Mouse (Mus musculus) embryonic facial prominence, embryonic 11.5 days (tissue): Measurements from ENCODE around the gene Mrpl11. TPM values are rescaled to one million over a fixed set of nuclear protein-coding genes. Genes with fewer than 3 reads are reported as not detected.

Source experiments
- ATAC-seq: fragments of 200-750 bp; cut with Nextera tagmentation; replicated peaks from 2 replicates; pipeline ENCODE4 v1.8.0; 2017; ENCODE audit warnings: low read depth; ENCODE audit not compliant: insufficient number of reproducible peaks, low FRiP score, low TSS enrichment
- DNase-seq: peaks from one replicate; pipeline ENCODE4 v3.0.0-alpha.2; 2015; ENCODE audit warnings: low spot score
- H3K27ac ChIP-seq: fragments of 300-500 bp; sonication (generic); replicated peaks from 2 replicates; pipeline ENCODE4 v1.5.1; 2014; ENCODE audit warnings: mild to moderate bottlenecking, low read depth, low read length, control low read depth
- H3K27me3 ChIP-seq: fragments of 300-500 bp; sonication (generic); 2 replicates; pipeline ENCODE4 v1.6.1; 2014; ENCODE audit warnings: mild to moderate bottlenecking, low read length, moderate library complexity, mixed read lengths; ENCODE audit not compliant: control insufficient read depth, insufficient read depth
- H3K36me3 ChIP-seq: fragments of 300-500 bp; sonication (generic); replicated peaks from 2 replicates; pipeline ENCODE4 v1.6.1; 2014; ENCODE audit warnings: low read depth, mild to moderate bottlenecking, low read length, moderate library complexity, mixed read lengths; ENCODE audit not compliant: control insufficient read depth, insufficient read depth
- H3K4me1 ChIP-seq: fragments of 300-500 bp; sonication (generic); 2 replicates; pipeline ENCODE4 v1.6.1; 2014; ENCODE audit warnings: low read length, mixed read lengths; ENCODE audit not compliant: control insufficient read depth, insufficient read depth
- H3K4me2 ChIP-seq: fragments of 300-500 bp; sonication (generic); 2 replicates; pipeline ENCODE4 v1.6.1; 2014; ENCODE audit warnings: low read depth, mild to moderate bottlenecking, control low read depth, low read length, moderate library complexity
- H3K4me3 ChIP-seq: fragments of 300-500 bp; sonication (generic); 2 replicates; pipeline ENCODE4 v1.5.1; 2014; ENCODE audit warnings: low read depth, low read length, control low read depth
- H3K9ac ChIP-seq: fragments of 300-500 bp; sonication (generic); replicated peaks from 2 replicates; pipeline ENCODE4 v1.6.1; 2014; ENCODE audit warnings: mild to moderate bottlenecking, control low read depth, low read length
- H3K9me3 ChIP-seq: fragments of 300-500 bp; sonication (generic); replicated peaks from 2 replicates; pipeline ENCODE4 v1.6.1; 2016; ENCODE audit warnings: mild to moderate bottlenecking, low read length, inconsistent platforms, mixed read lengths; ENCODE audit not compliant: control insufficient read depth
- WGBS: fragments of 180-500 bp; shearing (Covaris S2); extraction: QIAGEN DNeasy Blood & Tissue Kit; methylation state at CpG from one replicate; pipeline ENCODE4 v1.1.7; 2014; 5-methylcytosine and 5-hydroxymethylcytosine counted together
- polyA plus RNA-seq: library from polyadenylated mRNA; unstranded; fragments of >200 nt; fragmentation: Nextera tagmentation; extraction: Ambion mirVana; gene quantifications from 2 replicates; pipeline ENCODE4 v1.2.1, GENCODE M21; 2014

The Mrpl11 gene
- polyA plus RNA-seq, 1 experiment from 2014 or later: 164 TPM

DNA sequence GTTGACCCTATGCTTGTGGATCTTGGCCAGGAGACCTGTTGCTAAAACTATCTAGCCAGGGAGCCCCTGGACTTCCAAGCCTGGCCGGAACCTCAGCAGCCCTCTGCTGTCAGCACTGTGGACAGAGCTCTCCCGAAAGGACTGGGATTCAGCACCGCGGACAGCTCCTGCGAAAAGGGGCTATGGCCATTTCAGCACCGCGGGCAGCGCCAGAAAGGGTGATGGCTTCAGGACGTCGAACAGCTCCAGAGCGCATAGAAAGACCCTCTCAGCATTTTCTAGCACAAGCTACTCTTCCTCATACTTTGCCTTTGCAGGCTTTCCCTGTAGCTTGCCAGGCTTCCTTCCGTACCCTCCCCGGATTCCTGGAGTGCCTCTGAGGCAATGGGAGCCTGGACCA lies 27.1 kb downstream of the Mrpl11 start:
- no peak for ATAC-seq
- Histone ChIP-seq H3K27ac (no peak overlapping the region), H3K9ac (no peak overlapping the region), H3K9me3 (no peaks in the 10 kb centered on the region), H3K36me3 (no peaks in the 10 kb centered on the region), H3K4me3 (no peak overlapping the region), H3K27me3 (peaks cover 36% of the 10 kb centered on the region), H3K4me1 (no peaks in the 10 kb centered on the region), H3K4me2 (no peak overlapping the region)
- WGBS: 4% methylated on average over 13 of the region's 13 CpGs
- DNase-seq: peak; percentile 97

DNA sequence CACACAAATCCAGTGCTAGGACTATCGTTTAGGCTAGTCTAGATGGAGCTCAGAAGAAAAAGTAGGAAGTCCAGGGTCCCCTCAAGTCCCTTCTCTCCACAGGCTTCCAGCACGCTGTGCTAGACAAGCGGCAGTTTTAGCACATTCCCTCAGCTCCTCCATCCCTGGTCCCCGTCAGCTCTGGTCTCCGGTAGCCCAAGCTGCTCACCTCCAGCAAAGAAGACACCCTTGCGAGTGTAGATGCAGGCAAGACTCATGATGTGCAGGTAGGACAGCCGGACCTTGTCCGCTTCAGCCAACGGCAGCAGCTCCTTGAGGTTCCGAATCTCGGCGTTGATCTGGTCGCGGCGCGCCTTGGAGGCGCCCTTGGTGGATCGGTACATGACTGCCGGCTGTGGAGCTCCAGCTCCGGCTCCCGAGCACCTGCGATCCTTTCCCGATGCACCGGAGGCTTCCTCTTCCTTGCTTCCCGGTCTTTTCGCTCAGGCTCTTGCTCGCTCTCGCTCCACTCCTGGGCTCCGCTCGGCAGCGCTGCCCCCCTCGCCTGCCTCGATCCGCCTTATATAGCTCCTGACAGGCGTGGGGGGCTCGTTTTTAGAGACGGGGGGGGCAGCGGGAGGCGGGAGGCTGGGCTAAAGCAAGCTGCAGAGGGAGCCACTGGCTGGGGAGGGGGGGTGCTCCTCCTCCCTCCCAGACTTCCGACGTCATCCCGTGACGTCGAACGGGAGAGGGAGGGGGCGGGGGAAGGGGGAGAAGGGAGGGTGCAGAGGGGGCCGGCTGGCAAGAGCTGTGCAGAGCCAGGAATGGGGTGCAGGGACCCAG lies 27.7 kb downstream of the Mrpl11 start:
- Histone ChIP-seq H3K9me3 (no peaks in the 10 kb centered on the region), H3K4me1 (no peaks in the 10 kb centered on the region), H3K27me3 (peaks cover 34% of the 10 kb centered on the region), H3K9ac (no peak overlapping the region), H3K4me3 (no peak overlapping the region), H3K36me3 (no peaks in the 10 kb centered on the region), H3K4me2 (no peak overlapping the region), H3K27ac (no peak overlapping the region)
- ATAC-seq (no peak), DNase-seq (no peak)
- WGBS: 17% methylated on average over 45 of the region's 47 CpGs

DNA sequence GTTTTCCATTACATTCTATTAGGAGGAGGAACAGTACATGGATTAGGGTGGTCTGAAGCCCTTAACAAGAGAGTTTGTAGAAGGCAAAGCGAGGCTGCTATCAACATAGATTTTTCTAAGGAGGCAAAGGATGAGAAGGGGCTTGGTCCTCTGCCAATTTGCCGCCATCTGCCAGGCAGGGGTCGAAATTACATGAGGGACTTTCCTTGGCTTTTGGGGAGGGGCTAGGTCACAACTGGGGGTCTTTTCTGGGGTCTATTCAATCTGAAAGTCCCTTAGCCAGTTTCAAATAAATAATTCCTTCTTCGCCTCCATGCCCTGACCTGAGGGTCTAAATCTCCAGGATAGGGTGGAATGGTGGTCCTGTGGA lies 28.3 kb downstream of the Mrpl11 start, which contains the start of gene Npas4:
Gene Npas4, minus strand, starts transcription at position 61 of the 370 bp plus-strand sequence.
- H3K4me3 ChIP-seq: no peak within 1 kb of the TSS
- H3K36me3 ChIP-seq: no peaks in the 10 kb centered on the region
- no peak within 1 kb of the TSS for H3K27ac ChIP-seq
- H3K9ac ChIP-seq: no peak within 1 kb of the TSS
- 18% methylated on average over 4 of the region's 4 CpGs for WGBS
- ATAC-seq (no peak), DNase-seq (no peak)
- H3K27me3 ChIP-seq: peaks cover 30% of the 10 kb centered on the region
- H3K9me3 ChIP-seq: no peaks in the 10 kb centered on the region
- H3K4me2 ChIP-seq: no peak within 1 kb of the TSS
- H3K4me1 ChIP-seq: no peaks in the 10 kb centered on the region

DNA sequence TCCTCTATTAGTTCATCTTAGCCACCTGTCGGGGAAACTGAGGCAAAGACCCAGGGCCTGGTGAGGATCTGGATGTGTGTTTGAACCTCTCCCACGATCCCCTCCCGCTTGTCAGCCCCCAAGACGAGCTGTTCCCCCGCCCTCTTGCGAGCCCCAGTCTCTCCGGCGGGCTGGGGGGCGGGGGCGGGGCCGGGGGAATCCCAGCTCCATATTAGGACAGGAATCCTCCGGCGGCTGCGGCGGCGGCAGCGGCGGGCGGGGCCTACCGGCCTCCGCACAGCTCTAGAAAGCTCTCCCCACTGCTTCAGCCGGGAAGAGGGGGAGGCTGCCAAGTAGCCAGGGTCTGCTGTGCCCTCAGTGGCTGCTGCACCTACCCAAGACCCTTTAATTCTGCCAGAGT lies 28.8 kb downstream of the Mrpl11 start:
- Histone ChIP-seq H3K36me3 (no peaks in the 10 kb centered on the region), H3K4me1 (no peaks in the 10 kb centered on the region), H3K27ac (no peak overlapping the region), H3K4me3 (no peak overlapping the region), H3K9me3 (no peaks in the 10 kb centered on the region), H3K27me3 (peaks cover 30% of the 10 kb centered on the region), H3K4me2 (no peak overlapping the region), H3K9ac (no peak overlapping the region)
- ATAC-seq (no peak), DNase-seq (no peak)
- 2% methylated on average over 21 of the region's 22 CpGs for WGBS

DNA sequence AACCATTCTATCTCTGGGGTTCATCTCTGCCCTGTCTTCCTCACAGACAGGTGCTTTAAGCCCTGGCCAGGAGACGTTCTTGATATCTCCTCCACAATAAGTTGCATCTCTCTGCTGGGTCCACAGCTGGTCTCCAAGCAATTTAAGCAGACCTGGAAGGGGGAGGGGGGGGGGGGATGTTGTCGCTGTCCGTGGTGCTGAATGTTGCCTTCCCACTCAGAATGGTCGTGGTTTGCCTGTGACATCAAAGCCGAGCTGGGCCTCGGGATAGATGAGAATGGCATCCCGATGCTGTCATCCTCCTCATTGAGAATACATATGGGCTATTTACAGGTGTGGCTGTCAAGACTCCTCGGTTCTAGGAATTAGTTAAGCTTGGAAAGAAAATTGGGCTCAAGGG lies 30.4 kb downstream of the Mrpl11 start:
- Histone ChIP-seq H3K36me3 (no peaks in the 10 kb centered on the region), H3K27me3 (peaks cover 30% of the 10 kb centered on the region), H3K4me3 (no peak overlapping the region), H3K4me2 (no peak overlapping the region), H3K27ac (no peak overlapping the region), H3K9me3 (no peaks in the 10 kb centered on the region), H3K4me1 (no peaks in the 10 kb centered on the region), H3K9ac (no peak overlapping the region)
- WGBS: 21% methylated on average over 8 of the region's 8 CpGs
- ATAC-seq (no peak), DNase-seq (peak; percentile 66)

DNA sequence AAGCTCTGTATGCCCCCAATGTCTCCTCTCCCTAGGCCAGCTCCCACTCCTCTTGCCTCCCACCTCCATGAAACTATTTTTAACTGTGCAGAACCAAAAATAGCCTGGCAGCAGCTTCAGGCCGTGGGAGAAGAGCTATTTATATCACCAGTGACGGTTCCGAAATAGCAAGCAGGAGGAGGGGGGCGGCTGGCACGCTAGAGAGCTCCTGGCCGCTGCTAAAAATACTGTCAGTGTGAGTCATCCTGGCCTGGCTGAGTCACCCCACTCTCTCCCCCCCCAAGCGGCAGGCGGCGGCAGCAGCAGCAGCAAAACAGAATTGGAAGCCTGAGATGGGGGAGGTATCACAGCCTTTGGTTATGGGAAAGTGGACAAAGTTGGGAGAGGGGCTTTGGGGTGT lies 31.0 kb downstream of the Mrpl11 start:
- Histone ChIP-seq H3K27me3 (peaks cover 30% of the 10 kb centered on the region), H3K4me3 (no peak overlapping the region), H3K4me1 (no peaks in the 10 kb centered on the region), H3K36me3 (no peaks in the 10 kb centered on the region), H3K4me2 (no peak overlapping the region), H3K9ac (no peak overlapping the region), H3K27ac (no peak overlapping the region), H3K9me3 (no peaks in the 10 kb centered on the region)
- ATAC-seq (no peak), DNase-seq (no peak)
- WGBS: 9% methylated on average over 9 of the region's 9 CpGs

DNA sequence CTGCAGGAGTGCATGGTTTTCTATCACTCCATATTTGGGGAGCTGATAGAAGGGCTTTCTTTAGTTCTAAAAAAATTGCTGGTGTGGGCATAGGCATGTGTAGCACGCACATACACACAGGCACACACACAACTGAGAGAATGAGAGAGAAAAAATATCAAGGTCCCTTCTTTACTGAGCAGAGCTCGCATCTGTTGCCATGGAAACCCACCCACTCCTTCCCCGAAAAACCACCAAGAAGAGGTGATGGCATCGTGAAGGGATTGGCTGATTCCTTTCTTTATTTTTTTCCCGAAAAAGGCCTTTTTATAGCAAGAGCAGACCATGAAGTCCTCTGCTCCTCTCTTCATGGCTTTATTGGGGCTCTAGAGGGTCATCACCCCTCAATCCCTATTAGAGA lies 32.1 kb downstream of the Mrpl11 start:
- H3K4me2 ChIP-seq: no peak overlapping the region
- H3K36me3 ChIP-seq: no peaks in the 10 kb centered on the region
- WGBS: 60% methylated on average over 5 of the region's 5 CpGs
- H3K9me3 ChIP-seq: no peaks in the 10 kb centered on the region
- DNase-seq: no peak
- no peak for ATAC-seq
- no peak overlapping the region for H3K9ac ChIP-seq
- peaks cover 30% of the 10 kb centered on the region for H3K27me3 ChIP-seq
- H3K4me3 ChIP-seq: no peak overlapping the region
- no peak overlapping the region for H3K27ac ChIP-seq
- no peaks in the 10 kb centered on the region for H3K4me1 ChIP-seq

DNA sequence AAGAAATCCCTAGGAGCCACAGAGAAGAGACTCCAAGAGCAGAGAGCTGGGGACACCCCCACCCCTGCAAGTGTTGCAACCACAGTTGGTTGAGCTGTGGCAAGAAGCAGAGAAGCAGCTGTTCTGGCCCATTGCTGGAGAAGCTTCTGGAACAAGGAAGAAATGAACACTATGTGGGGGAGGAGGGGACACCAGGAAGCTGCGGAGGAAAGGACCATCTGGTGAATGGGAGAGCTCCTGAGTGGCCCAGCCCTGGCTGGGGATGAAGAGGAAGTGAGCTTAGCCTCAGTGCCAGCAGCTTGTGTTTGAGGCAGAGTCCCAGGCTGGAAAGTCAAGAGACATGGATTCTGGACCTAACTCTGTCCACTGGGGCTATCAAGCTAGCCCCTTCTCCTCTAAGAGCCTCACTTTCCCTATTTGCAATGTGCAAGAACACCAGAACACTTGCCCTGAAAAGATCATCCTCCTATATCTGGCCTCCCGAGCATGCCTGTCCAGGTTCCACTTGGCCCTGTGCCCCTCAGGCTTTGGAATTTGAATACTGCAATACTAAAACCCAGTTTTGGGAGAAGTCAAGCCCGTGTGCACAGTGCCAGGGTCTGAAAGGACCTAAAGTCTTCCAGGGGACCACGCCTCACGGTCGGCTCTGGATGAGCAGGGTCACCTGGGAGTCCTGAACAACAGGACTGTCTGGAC lies 37.6 kb downstream of the Mrpl11 start:
- Histone ChIP-seq H3K9ac (no peak overlapping the region), H3K4me1 (0 out of 2 replicates have a peak, but pooled peaks cover 2% of the 10 kb centered on the region), H3K36me3 (no peaks in the 10 kb centered on the region), H3K4me2 (no peak overlapping the region), H3K4me3 (no peak overlapping the region), H3K27ac (no peak overlapping the region), H3K27me3 (no peaks in the 10 kb centered on the region), H3K9me3 (no peaks in the 10 kb centered on the region)
- 74% methylated on average over 6 of the region's 6 CpGs for WGBS
- DNase-seq (no peak), ATAC-seq (no peak)
